Mouse (Mus musculus) midbrain, embryonic 13.5 days (tissue): ENCODE results near the gene Sult1e1. TPM values are rescaled to one million over a fixed set of nuclear protein-coding genes. Genes with fewer than 3 reads are reported as not detected.

ENCODE experiments used
- ATAC-seq: fragments of 200-750 bp; cut with Nextera tagmentation; 2 replicates; pipeline ENCODE4 v1.8.0; 2017; ENCODE audit warnings: mild to moderate bottlenecking, moderate TSS enrichment, moderate library complexity
- H3K27ac ChIP-seq: fragments of 300-500 bp; sonication (generic); 2 replicates; pipeline ENCODE4 v1.5.1; 2015; ENCODE audit warnings: inconsistent platforms, mild to moderate bottlenecking, moderate library complexity
- H3K27me3 ChIP-seq: fragments of 300-500 bp; sonication (generic); 2 replicates; pipeline ENCODE4 v1.6.1; 2015; ENCODE audit warnings: mild to moderate bottlenecking, inconsistent platforms
- H3K36me3 ChIP-seq: fragments of 300-500 bp; sonication (generic); 2 replicates; pipeline ENCODE4 v1.6.1; 2015; ENCODE audit warnings: mild to moderate bottlenecking, inconsistent platforms
- H3K4me1 ChIP-seq: fragments of 300-500 bp; sonication (generic); replicated peaks from 2 replicates; pipeline ENCODE4 v1.6.1; 2015; ENCODE audit warnings: inconsistent platforms
- H3K4me2 ChIP-seq: fragments of 300-500 bp; sonication (generic); replicated peaks from 2 replicates; pipeline ENCODE4 v1.6.1; 2015; ENCODE audit warnings: moderate library complexity, mild to moderate bottlenecking, inconsistent platforms
- H3K4me3 ChIP-seq: fragments of 300-500 bp; sonication (generic); replicated peaks from 2 replicates; pipeline ENCODE4 v1.5.1; 2015; ENCODE audit warnings: mild to moderate bottlenecking, inconsistent platforms
- H3K9ac ChIP-seq: fragments of 300-500 bp; sonication (generic); replicated peaks from 2 replicates; pipeline ENCODE4 v1.6.1; 2015; ENCODE audit warnings: mild to moderate bottlenecking, inconsistent platforms
- H3K9me3 ChIP-seq: fragments of 300-500 bp; sonication (generic); 2 replicates; pipeline ENCODE4 v1.6.1; 2016; ENCODE audit warnings: mild to moderate bottlenecking, inconsistent platforms
- WGBS: fragments of 180-500 bp; shearing (Covaris S2); methylation state at CpG from one replicate; pipeline ENCODE4 v1.1.7; 2015; 5-methylcytosine and 5-hydroxymethylcytosine counted together
- microRNA-seq: library from miRNA; unstranded; fragments of <30 nt; microRNA quantifications from one replicate; pipeline ENCODE4, GENCODE M21; 2016
- polyA plus RNA-seq: library from polyadenylated mRNA; unstranded; fragments of >200 nt; fragmentation: Nextera tagmentation; extraction: Ambion mirVana; gene quantifications from 2 replicates; pipeline ENCODE4 v1.2.1, GENCODE M21; 2015

Sult1e1 gene
- polyA plus RNA-seq, 1 experiment from 2014 or later = not detected

DNA sequence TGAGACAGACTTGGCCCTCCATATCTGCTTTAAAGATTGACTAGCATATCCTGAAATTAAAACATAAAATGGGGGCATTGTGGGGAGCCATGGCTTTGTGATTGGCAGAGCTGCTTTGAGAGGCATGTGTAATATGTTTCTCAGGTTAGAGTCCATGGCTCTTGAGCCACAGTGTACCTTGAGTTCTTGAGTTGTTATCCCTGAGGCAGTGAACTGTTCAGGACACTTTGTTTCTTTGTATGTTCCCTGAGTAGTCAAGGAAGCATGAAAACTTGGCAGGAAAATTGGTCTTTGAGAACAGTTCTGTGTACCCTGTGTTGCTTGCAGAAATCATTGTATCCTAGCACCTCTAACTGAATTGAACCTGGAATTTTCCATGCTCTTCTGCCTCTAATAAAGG lies 28.4 kb downstream of the Sult1e1 start:
- no peak for ATAC-seq
- Histone ChIP-seq H3K4me2 (no peak overlapping the region), H3K4me1 (no peaks in the 10 kb centered on the region), H3K4me3 (no peak overlapping the region), H3K9me3 (no peaks in the 10 kb centered on the region), H3K9ac (no peak overlapping the region), H3K36me3 (no peaks in the 10 kb centered on the region), H3K27me3 (no peaks in the 10 kb centered on the region), H3K27ac (no peak overlapping the region)

- Histone ChIP-seq H3K27me3 (no peaks in the 10 kb centered on the region), H3K27ac (no peak overlapping the region), H3K4me3 (no peak overlapping the region), H3K4me1 (no peaks in the 10 kb centered on the region), H3K9me3 (no peaks in the 10 kb centered on the region), H3K4me2 (no peak overlapping the region), H3K9ac (no peak overlapping the region), H3K36me3 (no peaks in the 10 kb centered on the region)
- WGBS = 81% methylated on average over 4 of the region's 4 CpGs
- ATAC-seq = no peak
Observed at GRCm38 (mm10) chr5:87562526-87562925, 28.9 kb downstream of the Sult1e1 start.

DNA sequence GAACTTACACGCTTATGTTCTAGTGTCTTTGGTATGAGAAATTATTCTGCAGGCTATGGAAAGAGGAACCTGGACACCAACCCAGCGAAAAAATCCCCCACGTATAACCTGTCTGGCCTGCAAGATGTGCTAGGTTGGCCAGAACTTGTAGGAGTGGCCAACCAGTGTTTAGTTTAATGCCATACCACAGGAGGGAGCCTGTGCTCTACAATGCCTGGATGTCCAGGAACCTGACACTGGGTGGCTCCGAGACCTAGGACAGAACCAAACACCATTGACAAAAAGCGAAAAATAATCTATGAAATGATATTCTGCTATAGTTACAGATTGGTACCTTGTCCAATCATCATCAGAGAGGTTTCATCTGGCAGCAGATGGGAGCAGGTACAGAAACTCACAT lies 31.2 kb downstream of the Sult1e1 start:
- no peak overlapping the region for H3K9ac ChIP-seq
- 78% methylated on average over 5 of the region's 5 CpGs for WGBS
- H3K4me1 ChIP-seq = no peaks in the 10 kb centered on the region
- H3K4me2 ChIP-seq = no peak overlapping the region
- ATAC-seq = no peak
- no peaks in the 10 kb centered on the region for H3K36me3 ChIP-seq
- no peak overlapping the region for H3K27ac ChIP-seq
- no peaks in the 10 kb centered on the region for H3K27me3 ChIP-seq
- H3K4me3 ChIP-seq = no peak overlapping the region
- no peaks in the 10 kb centered on the region for H3K9me3 ChIP-seq

DNA sequence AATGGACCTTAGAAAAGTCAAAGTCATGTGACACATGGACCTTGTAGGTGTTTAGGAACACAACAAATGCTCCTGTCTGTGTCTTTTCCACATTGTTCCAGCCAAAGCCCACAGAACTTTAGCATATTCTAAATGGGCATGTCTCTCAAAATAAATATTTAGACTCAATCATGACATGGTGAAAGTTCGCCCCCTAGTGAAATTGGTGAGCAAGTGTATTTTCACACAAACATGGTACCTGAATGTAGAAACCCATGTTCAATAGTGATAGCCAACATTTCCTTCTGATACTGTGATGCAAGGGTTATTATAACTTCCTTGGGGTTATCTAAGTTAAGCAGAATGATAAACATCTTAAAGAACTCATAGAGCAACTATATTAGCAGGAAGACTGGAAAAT lies 40.5 kb downstream of the Sult1e1 start:
- Histone ChIP-seq H3K4me2 (no peak overlapping the region), H3K27ac (no peak overlapping the region), H3K4me3 (no peak overlapping the region), H3K36me3 (no peaks in the 10 kb centered on the region), H3K9me3 (no peaks in the 10 kb centered on the region), H3K27me3 (no peaks in the 10 kb centered on the region), H3K4me1 (no peaks in the 10 kb centered on the region), H3K9ac (no peak overlapping the region)
- WGBS = 40% methylated on average over 1 of the region's 1 CpGs
- no peak for ATAC-seq

DNA sequence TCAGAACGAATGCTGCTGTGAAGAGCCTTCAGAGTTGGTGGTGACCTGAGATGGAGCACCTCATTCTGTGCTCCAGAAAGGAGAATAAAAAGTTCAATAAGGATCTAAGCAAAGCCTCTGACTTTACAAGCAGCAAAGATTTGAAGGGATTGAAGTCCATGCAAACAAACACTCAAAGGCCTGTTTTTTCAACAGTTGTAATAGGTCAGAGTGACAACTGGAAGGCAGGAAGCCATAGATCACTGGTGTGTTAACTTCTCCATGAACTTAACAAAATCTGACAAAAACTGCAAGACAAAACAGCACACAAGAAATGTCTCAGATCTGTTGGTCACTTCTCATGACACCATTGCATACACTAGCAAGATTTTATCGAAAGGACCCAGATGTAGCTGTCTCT lies 53.3 kb downstream of the Sult1e1 start, which contains the start of gene Sult1b1:
Gene Sult1b1 (minus strand): TSS at position 85 of the 400 bp plus-strand sequence.
- 89% methylated on average over 2 of the region's 2 CpGs for WGBS
- no peak within 1 kb of the TSS for H3K27ac ChIP-seq

DNA sequence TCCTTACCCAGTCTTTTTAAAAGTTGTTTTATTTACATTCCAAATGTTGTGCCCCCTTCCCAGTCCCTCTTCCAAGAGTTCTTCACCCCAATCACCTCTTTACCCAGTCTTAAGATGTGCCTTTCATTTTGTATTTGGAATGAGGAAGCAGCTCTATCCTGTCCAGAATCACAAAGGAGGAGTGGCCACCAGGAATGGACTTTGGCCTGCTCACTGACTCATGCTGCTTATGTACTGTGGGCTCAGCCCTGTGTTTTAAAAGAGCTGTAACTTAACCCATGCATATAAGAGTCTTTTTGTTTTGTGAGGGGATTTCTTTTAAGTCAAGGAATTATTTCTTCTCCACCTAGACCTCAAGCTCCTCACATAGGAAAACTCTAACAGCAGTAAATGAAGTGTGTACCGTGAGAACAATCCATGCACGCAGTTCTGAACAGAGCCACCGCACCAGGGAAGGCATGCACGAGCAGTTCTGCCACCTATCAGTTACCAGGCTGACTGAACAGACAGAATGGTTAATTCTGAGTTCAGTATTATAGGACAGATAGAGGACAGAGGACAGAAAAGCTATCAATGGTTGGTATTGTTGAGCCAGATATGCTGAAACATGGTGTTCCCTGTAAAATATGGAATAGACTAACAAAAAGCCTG lies 55.3 kb downstream of the Sult1e1 start:
- Histone ChIP-seq H3K36me3 (no peaks in the 10 kb centered on the region), H3K27ac (no peak overlapping the region), H3K27me3 (no peaks in the 10 kb centered on the region), H3K4me3 (no peak overlapping the region), H3K9ac (no peak overlapping the region), H3K4me1 (no peaks in the 10 kb centered on the region), H3K4me2 (no peak overlapping the region), H3K9me3 (no peaks in the 10 kb centered on the region)
- WGBS = 39% methylated on average over 4 of the region's 4 CpGs
- no peak for ATAC-seq

More for the DNA sequence above, 53.3 kb downstream of the Sult1e1 start, which contains the start of gene Sult1b1:
- no peaks in the 10 kb centered on the region for H3K4me1 ChIP-seq
- ATAC-seq = no peak
- no peak within 1 kb of the TSS for H3K4me2 ChIP-seq
- no peaks in the 10 kb centered on the region for H3K36me3 ChIP-seq
- H3K9ac ChIP-seq = no peak within 1 kb of the TSS
- H3K9me3 ChIP-seq = no peaks in the 10 kb centered on the region
- no peaks in the 10 kb centered on the region for H3K27me3 ChIP-seq
- no peak within 1 kb of the TSS for H3K4me3 ChIP-seq

DNA sequence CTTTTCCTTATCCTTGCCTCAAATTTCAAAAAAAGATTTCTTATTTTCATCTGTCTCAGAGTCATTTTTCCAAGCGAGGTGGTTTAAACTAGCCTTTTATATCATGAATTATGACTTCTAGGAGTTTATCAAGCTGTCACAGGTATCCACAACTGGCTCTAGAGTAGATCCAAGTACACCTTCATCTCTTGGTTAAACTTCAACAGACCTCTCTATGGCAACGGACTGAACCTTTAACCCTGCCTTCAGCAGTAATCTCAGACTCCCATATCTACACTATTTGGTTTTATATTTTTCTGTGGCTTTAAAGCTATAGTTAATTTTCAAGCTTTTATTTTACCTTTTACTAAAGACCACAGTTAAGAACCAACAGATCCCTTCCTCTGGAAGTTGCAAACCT lies 59.1 kb downstream of the Sult1e1 start:
- ATAC-seq = no peak
- Histone ChIP-seq H3K27ac (no peak overlapping the region), H3K36me3 (no peaks in the 10 kb centered on the region), H3K9ac (no peak overlapping the region), H3K9me3 (no peaks in the 10 kb centered on the region), H3K27me3 (no peaks in the 10 kb centered on the region), H3K4me1 (no peaks in the 10 kb centered on the region), H3K4me2 (no peak overlapping the region), H3K4me3 (no peak overlapping the region)
- WGBS = 71% methylated on average over 2 of the region's 2 CpGs

Small RNA genes within 50 kb of the gene (microRNA-seq; reads per million reads assigned to microRNA genes)
- not detected for gene Mir3969

Other genes starting within 250 kb of the Sult1e1 start
- not detected in 2 replicates for gene Ugt2b38, start 167.4 kb downstream of the Sult1e1 start, polyA plus RNA-seq
- gene Ugt2a2, start 109.3 kb downstream of the Sult1e1 start, polyA plus RNA-seq = not detected in 2 replicates
- not detected in 2 replicates for gene Gm43638, start 104.8 kb downstream of the Sult1e1 start, polyA plus RNA-seq
- not detected in 2 replicates for gene Ugt2a1, start 100.7 kb downstream of the Sult1e1 start, polyA plus RNA-seq
- not detected in 2 replicates for gene Sult1b1, start 53.4 kb downstream of the Sult1e1 start, polyA plus RNA-seq
- gene Sult1d1, start 22.6 kb downstream of the Sult1e1 start, polyA plus RNA-seq = not detected in 2 replicates
- gene Csn1s1, start 74.6 kb upstream of the Sult1e1 start, polyA plus RNA-seq = not detected in 2 replicates
- gene Csn2, start 108.0 kb upstream of the Sult1e1 start, polyA plus RNA-seq = not detected in 2 replicates
- gene Csn1s2a, start 183.0 kb upstream of the Sult1e1 start, polyA plus RNA-seq = not detected in 2 replicates
- gene Csn1s2b, start 216.5 kb upstream of the Sult1e1 start, polyA plus RNA-seq = not detected in 2 replicates
- gene Prr27, start 234.1 kb upstream of the Sult1e1 start, polyA plus RNA-seq = not detected in 2 replicates